Mouse (Mus musculus) heart, embryonic 15.5 days (tissue): ENCODE data around the gene Ap2a2. TPM values are rescaled to one million over a fixed set of nuclear protein-coding genes. Genes with fewer than 3 reads are reported as not detected.

Experiments
- ATAC-seq: fragments of 200-750 bp; cut with Nextera tagmentation; replicated peaks from 2 replicates; pipeline ENCODE4 v1.8.0; 2017; ENCODE audit warnings: low read depth, moderate TSS enrichment; ENCODE audit not compliant: insufficient number of reproducible peaks, insufficient read depth, low FRiP score
- H3K27ac ChIP-seq: fragments of 300-500 bp; sonication (generic); 2 replicates; pipeline ENCODE4 v1.5.1; 2015; ENCODE audit warnings: mild to moderate bottlenecking, inconsistent platforms
- H3K27me3 ChIP-seq: fragments of 300-500 bp; sonication (generic); 2 replicates; pipeline ENCODE4 v1.6.1; 2015; ENCODE audit warnings: inconsistent platforms
- H3K36me3 ChIP-seq: fragments of 300-500 bp; sonication (generic); 2 replicates; pipeline ENCODE4 v1.6.1; 2015; ENCODE audit warnings: mild to moderate bottlenecking, inconsistent platforms
- H3K4me1 ChIP-seq: fragments of 300-500 bp; sonication (generic); replicated peaks from 2 replicates; pipeline ENCODE4 v1.6.1; 2015; ENCODE audit warnings: inconsistent platforms
- H3K4me2 ChIP-seq: fragments of 300-500 bp; sonication (generic); 2 replicates; pipeline ENCODE4 v1.6.1; 2015; ENCODE audit warnings: inconsistent platforms, mild to moderate bottlenecking, moderate library complexity
- H3K4me3 ChIP-seq: fragments of 300-500 bp; sonication (generic); 2 replicates; pipeline ENCODE4 v1.5.1; 2015; ENCODE audit warnings: mild to moderate bottlenecking, inconsistent platforms
- H3K9ac ChIP-seq: fragments of 300-500 bp; sonication (generic); 2 replicates; pipeline ENCODE4 v1.6.1; 2015; ENCODE audit warnings: mild to moderate bottlenecking, inconsistent platforms
- H3K9me3 ChIP-seq: fragments of 300-500 bp; sonication (generic); replicated peaks from 2 replicates; pipeline ENCODE4 v1.6.1; 2016; ENCODE audit warnings: inconsistent platforms
- WGBS: fragments of 180-500 bp; shearing (Covaris S2); methylation state at CpG from one replicate; pipeline ENCODE4 v1.1.7; 2015; ENCODE audit warnings: mixed read lengths; 5-methylcytosine and 5-hydroxymethylcytosine counted together
- microRNA-seq: library from miRNA; unstranded; fragments of <30 nt; microRNA quantifications from one replicate; pipeline ENCODE4, GENCODE M21; 2016
- polyA plus RNA-seq: library from polyadenylated mRNA; unstranded; fragments of >200 nt; fragmentation: Nextera tagmentation; extraction: Ambion mirVana; gene quantifications from 2 replicates; pipeline ENCODE4 v1.2.1, GENCODE M21; 2015

Ap2a2 gene
- polyA plus RNA-seq, 1 experiment from 2014 or later = 43.6 TPM

DNA sequence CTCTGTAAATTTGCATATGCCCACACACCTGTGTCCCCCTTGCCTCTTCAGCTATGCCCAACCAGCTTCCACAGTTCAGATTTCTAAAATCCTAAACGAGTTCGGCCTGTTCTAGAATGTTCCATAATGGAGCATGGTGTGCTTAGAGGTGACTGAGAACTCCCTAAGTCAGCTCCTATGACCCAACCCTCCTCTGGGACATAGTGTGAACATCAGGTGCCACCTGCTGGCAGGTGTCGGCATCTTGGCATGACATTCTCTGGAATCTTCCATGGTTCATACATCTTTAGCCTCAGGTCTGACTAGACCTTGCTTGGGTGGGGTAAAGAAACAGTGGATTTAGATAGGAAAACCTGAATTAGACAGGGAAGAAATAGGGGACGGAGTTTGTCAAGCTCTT lies 109.0 kb downstream of the Ap2a2 start:
- Histone ChIP-seq H3K4me3 (no peak overlapping the region), H3K27ac (no peak overlapping the region), H3K9ac (no peak overlapping the region), H3K4me1 (no peaks in the 10 kb centered on the region), H3K36me3 (no peaks in the 10 kb centered on the region), H3K4me2 (no peak overlapping the region), H3K27me3 (no peaks in the 10 kb centered on the region), H3K9me3 (no peaks in the 10 kb centered on the region)
- ATAC-seq = no peak
- WGBS = 78% methylated on average over 4 of the region's 4 CpGs

DNA sequence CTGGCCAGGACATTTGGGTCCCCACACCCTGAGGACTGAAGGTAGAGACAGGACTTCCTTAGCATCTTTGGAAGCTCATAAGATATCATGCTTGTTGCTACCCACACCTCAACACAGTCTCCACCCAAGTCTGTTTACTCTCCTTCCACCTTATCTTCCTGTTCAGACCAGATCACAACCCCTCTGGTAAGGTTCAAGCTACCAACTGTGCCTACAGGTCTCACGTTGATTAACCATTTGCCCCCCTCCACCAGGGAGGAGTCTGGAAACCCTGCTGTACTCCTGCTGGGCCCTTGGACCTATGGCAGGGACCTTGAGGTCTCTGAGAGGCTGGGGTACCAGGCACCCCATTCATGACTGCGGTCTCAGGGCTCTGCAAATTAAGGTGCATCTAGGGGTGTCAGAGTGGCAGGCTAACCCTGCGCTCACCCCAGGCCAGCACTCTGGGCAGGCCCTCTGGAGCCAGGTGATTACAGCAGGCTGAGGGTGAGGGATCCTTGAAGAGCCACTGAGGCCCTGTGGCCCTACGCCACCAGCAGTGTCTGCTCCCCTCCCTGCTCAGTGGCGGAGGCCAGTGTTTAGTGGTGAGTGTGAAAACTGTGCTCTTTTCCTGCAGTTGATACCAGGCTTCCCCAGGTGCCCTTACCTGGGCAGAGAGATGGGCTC lies 109.8 kb downstream of the Ap2a2 start:
- Histone ChIP-seq H3K4me1 (no peaks in the 10 kb centered on the region), H3K9ac (no peak overlapping the region), H3K27ac (no peak overlapping the region), H3K9me3 (no peaks in the 10 kb centered on the region), H3K4me3 (no peak overlapping the region), H3K27me3 (no peaks in the 10 kb centered on the region), H3K4me2 (no peak overlapping the region), H3K36me3 (no peaks in the 10 kb centered on the region)
- ATAC-seq = no peak
- 84% methylated on average over 5 of the region's 5 CpGs for WGBS

DNA sequence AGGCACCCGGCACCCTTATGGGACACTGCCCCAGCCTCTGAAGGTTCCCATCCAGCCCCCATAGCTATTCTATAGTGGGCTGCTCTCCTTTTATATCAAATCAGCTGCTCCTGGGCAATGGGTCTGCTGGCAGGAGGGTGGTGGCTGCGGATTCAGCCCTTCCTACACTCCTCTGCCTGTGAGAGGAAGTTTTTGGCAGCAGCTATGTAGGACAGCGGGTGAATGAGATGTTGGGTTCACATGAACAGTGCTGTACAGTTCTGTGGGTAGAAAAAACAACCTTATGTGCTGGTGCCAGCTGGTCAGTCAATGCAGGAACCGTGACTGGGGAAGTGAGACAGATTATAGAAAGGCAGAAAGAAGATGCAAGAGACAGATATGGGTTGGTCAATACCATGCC lies 116.9 kb downstream of the Ap2a2 start:
- Histone ChIP-seq H3K36me3 (no peaks in the 10 kb centered on the region), H3K4me1 (no peaks in the 10 kb centered on the region), H3K9me3 (no peaks in the 10 kb centered on the region), H3K9ac (no peak overlapping the region), H3K4me3 (no peak overlapping the region), H3K4me2 (no peak overlapping the region), H3K27ac (no peak overlapping the region), H3K27me3 (peaks cover 4% of the 10 kb centered on the region; the same call in 1 of the 2 replicates)
- ATAC-seq = no peak
- WGBS = 66% methylated on average over 4 of the region's 4 CpGs

Small RNAs within 50 kb of the gene (microRNA-seq; reads per million reads assigned to microRNA genes)
- 0.84 reads per million for gene Mir7063

Other genes with a start within 250 kb of the Ap2a2 start
- gene Deaf1, start 234.5 kb upstream of the Ap2a2 start, polyA plus RNA-seq = 29.4 and 42.1 TPM in 2 replicates
- 29.3 and 35.6 TPM in 2 replicates for gene Tmem80, start 234.4 kb upstream of the Ap2a2 start, polyA plus RNA-seq
- gene Eps8l2, start 223.3 kb upstream of the Ap2a2 start, polyA plus RNA-seq = 1.1 and 4.7 TPM in 2 replicates
- gene Taldo1, start 170.0 kb upstream of the Ap2a2 start, polyA plus RNA-seq = 225 and 246 TPM in 2 replicates
- 25.5 and 31.6 TPM in 2 replicates for gene Gatd1, start 148.0 kb upstream of the Ap2a2 start, polyA plus RNA-seq
- gene Cend1, start 132.7 kb upstream of the Ap2a2 start, polyA plus RNA-seq = 4.5 and 5.2 TPM in 2 replicates
- gene Slc25a22, start 124.3 kb upstream of the Ap2a2 start, polyA plus RNA-seq = 14.1 and 20.2 TPM in 2 replicates
- gene Pidd1, start 118.1 kb upstream of the Ap2a2 start, polyA plus RNA-seq = 6.7 and 9.6 TPM in 2 replicates
- gene Rplp2, start 114.8 kb upstream of the Ap2a2 start, polyA plus RNA-seq = 703 and 884 TPM in 2 replicates
- 56.3 and 57.5 TPM in 2 replicates for gene Pnpla2, start 107.0 kb upstream of the Ap2a2 start, polyA plus RNA-seq
- 24.9 and 26.2 TPM in 2 replicates for gene Cracr2b, start 101.1 kb upstream of the Ap2a2 start, polyA plus RNA-seq
- 28.7 and 35.2 TPM in 2 replicates for gene Cd151, start 94.8 kb upstream of the Ap2a2 start, polyA plus RNA-seq
- 59.5 and 63.5 TPM in 2 replicates for gene Polr2l, start 87.0 kb upstream of the Ap2a2 start, polyA plus RNA-seq
- 48.9 and 62.8 TPM in 2 replicates for gene Tspan4, start 86.9 kb upstream of the Ap2a2 start, polyA plus RNA-seq
- gene Chid1, start 22.3 kb upstream of the Ap2a2 start, polyA plus RNA-seq = 27.2 and 38.7 TPM in 2 replicates
- gene Muc6, start 93.1 kb downstream of the Ap2a2 start, polyA plus RNA-seq = 0.08 and 0.22 TPM in 2 replicates
- gene Muc2, start 128.2 kb downstream of the Ap2a2 start, polyA plus RNA-seq = 0.09 and 0.23 TPM in 2 replicates
- gene Muc5ac, start 226.8 kb downstream of the Ap2a2 start, polyA plus RNA-seq = 0.01 and 0.13 TPM in 2 replicates